Mouse (Mus musculus) R1 (cell line): ENCODE measurements at regions not wholly inside any gene's neighbourhood (a gene's known extent, or its start where the extent isn't known, plus 50 kb on each side); places are given as distances from the start of the nearest gene placed in this dataset.

Source experiments
- DNase-seq: peaks from one replicate; pipeline ENCODE4 v3.0.0-alpha.2; 2018; ENCODE audit warnings: low read depth, low spot score

- DNase-seq: no peak
Measured at GRCm38 (mm10) chr6:133170548-133170947, 65.8 kb downstream of the Smim10l1 start.

GRCm38 (mm10) chr6:133171286-133171685 lies 66.6 kb downstream of the Smim10l1 start:
- DNase-seq: peak; percentile 29

GRCm38 (mm10) chr6:133206173-133206572 lies 85.8 kb upstream of the 5530400C23Rik start:
- DNase-seq: peak; percentile 24
